Mouse (Mus musculus) bone marrow macrophage, adult 2 months (primary cell): ENCODE measurements around the gene Pitpna.

Experiments used
- CTCF ChIP-seq: IDR thresholded peaks from 2 replicates; pipeline ENCODE4 v1.5.1; 2012; ENCODE audit warnings: low read depth, mild to moderate bottlenecking, low read length, moderate library complexity
- POLR2A ChIP-seq: IDR thresholded peaks from 2 replicates; pipeline ENCODE4 v1.6.1; 2012; ENCODE audit warnings: mild to moderate bottlenecking, low read depth, low read length, borderline replicate concordance

DNA sequence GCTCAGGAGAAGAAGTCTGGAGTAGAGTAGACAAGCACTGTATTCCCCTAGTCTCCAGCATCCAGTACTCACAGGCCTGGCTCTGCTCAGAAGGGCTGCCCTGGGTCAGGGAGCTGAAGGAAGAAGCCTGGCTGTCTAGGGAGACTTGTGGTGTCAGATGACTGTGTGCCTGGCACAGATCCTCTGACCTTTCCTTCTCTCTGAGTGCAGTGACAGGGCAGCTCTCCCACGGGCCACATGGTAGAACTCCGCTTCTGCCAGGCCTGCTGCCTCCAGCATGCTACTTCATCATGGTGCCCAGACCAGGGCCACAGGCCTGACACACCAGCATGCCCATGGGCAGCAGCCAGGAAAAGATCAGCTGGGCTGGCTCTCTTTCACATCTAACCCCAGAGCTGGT lies 22.0 kb upstream of the Pitpna start:
- TF ChIP-seq CTCF (no peak), POLR2A (no peak)
